Mouse (Mus musculus): ENCODE data around the gene Rtkn.

- TF ChIP-seq POLR2A (IDR thresholded peaks at IDR 0.05; ENCODE audit: borderline replicate concordance, insufficient read depth, low read length): no peak
- no peak for TF ChIP-seq CTCF (IDR thresholded peaks at IDR 0.05; ENCODE audit: borderline replicate concordance, insufficient read depth, low read depth, low read length)
Measured at GRCm38 (mm10) chr6:83117616-83118015, 17.6 kb upstream of the Rtkn start.

Data from cerebellum, adult 2 months (tissue).